Mouse (Mus musculus) embryonic facial prominence, embryonic 15.5 days (tissue): ENCODE data around the gene Itgav. TPM values are rescaled to one million over a fixed set of nuclear protein-coding genes. Genes with fewer than 3 reads are reported as not detected.

ENCODE experiments used
- ATAC-seq: fragments of 200-750 bp; cut with Nextera tagmentation; 2 replicates; pipeline ENCODE4 v1.8.0; 2017; ENCODE audit warnings: low read depth, moderate TSS enrichment; ENCODE audit not compliant: insufficient number of reproducible peaks, low FRiP score, low TSS enrichment
- H3K27ac ChIP-seq: fragments of 300-500 bp; sonication (generic); replicated peaks from 2 replicates; pipeline ENCODE4 v1.5.1; 2015; ENCODE audit warnings: mild to moderate bottlenecking, inconsistent platforms
- H3K27me3 ChIP-seq: fragments of 300-500 bp; sonication (generic); 2 replicates; pipeline ENCODE4 v1.6.1; 2015; ENCODE audit warnings: inconsistent platforms
- H3K36me3 ChIP-seq: fragments of 300-500 bp; sonication (generic); 2 replicates; pipeline ENCODE4 v1.6.1; 2015; ENCODE audit warnings: mild to moderate bottlenecking, inconsistent platforms
- H3K4me1 ChIP-seq: fragments of 300-500 bp; sonication (generic); 2 replicates; pipeline ENCODE4 v1.6.1; 2015; ENCODE audit warnings: inconsistent platforms
- H3K4me2 ChIP-seq: fragments of 300-500 bp; sonication (generic); replicated peaks from 2 replicates; pipeline ENCODE4 v1.6.1; 2015; ENCODE audit warnings: mild to moderate bottlenecking, inconsistent platforms
- H3K4me3 ChIP-seq: fragments of 300-500 bp; sonication (generic); replicated peaks from 2 replicates; pipeline ENCODE4 v1.5.1; 2015; ENCODE audit warnings: mild to moderate bottlenecking, inconsistent platforms
- H3K9ac ChIP-seq: fragments of 300-500 bp; sonication (generic); 2 replicates; pipeline ENCODE4 v1.6.1; 2015; ENCODE audit warnings: inconsistent platforms
- H3K9me3 ChIP-seq: fragments of 300-500 bp; sonication (generic); replicated peaks from 2 replicates; pipeline ENCODE4 v1.6.1; 2016; ENCODE audit warnings: inconsistent platforms
- WGBS: fragments of 180-500 bp; shearing (Covaris S2); methylation state at CpG from one replicate; pipeline ENCODE4 v1.1.7; 2015; 5-methylcytosine and 5-hydroxymethylcytosine counted together
- polyA plus RNA-seq: library from polyadenylated mRNA; unstranded; fragments of >200 nt; fragmentation: Nextera tagmentation; extraction: Ambion mirVana; gene quantifications from 2 replicates; pipeline ENCODE4 v1.2.1, GENCODE M21; 2015

Gene Itgav
- polyA plus RNA-seq, 1 experiment from 2014 or later, result 68.8 TPM

GRCm38 (mm10) chr2:83771155-83771812, 47.1 kb downstream of the Itgav start:
- ATAC-seq, result no peak
- WGBS, result 59% methylated on average over 7 of the region's 7 CpGs
- Histone ChIP-seq H3K9ac (no peak overlapping the region), H3K4me1 (no peaks in the 10 kb centered on the region), H3K9me3 (no peaks in the 10 kb centered on the region), H3K4me3 (no peak overlapping the region), H3K36me3 (peaks cover 47% of the 10 kb centered on the region), H3K4me2 (no peak overlapping the region), H3K27me3 (no peaks in the 10 kb centered on the region), H3K27ac (no peak overlapping the region)

- no peaks in the 10 kb centered on the region for H3K4me1 ChIP-seq
- WGBS, result 90% methylated on average over 20 of the region's 20 CpGs
- no peaks in the 10 kb centered on the region for H3K9me3 ChIP-seq
- H3K4me3 ChIP-seq, result no peak overlapping the region
- no peak overlapping the region for H3K27ac ChIP-seq
- H3K4me2 ChIP-seq, result no peak overlapping the region
- no peaks in the 10 kb centered on the region for H3K27me3 ChIP-seq
- no peak for ATAC-seq
- H3K36me3 ChIP-seq, result peaks cover 48% of the 10 kb centered on the region
- H3K9ac ChIP-seq, result no peak overlapping the region
Measured at GRCm38 (mm10) chr2:83791330-83792073, 67.3 kb downstream of the Itgav start.

GRCm38 (mm10) chr2:83792102-83792501, 67.9 kb downstream of the Itgav start:
- no peak overlapping the region for H3K4me3 ChIP-seq
- no peaks in the 10 kb centered on the region for H3K4me1 ChIP-seq
- no peaks in the 10 kb centered on the region for H3K27me3 ChIP-seq
- no peak overlapping the region for H3K4me2 ChIP-seq
- no peak for ATAC-seq
- H3K36me3 ChIP-seq, result peaks cover 52% of the 10 kb centered on the region
- no peak overlapping the region for H3K27ac ChIP-seq
- no peaks in the 10 kb centered on the region for H3K9me3 ChIP-seq
- WGBS, result 85% methylated on average over 4 of the region's 4 CpGs
- H3K9ac ChIP-seq, result no peak overlapping the region

- no peak for ATAC-seq
- Histone ChIP-seq H3K4me1 (no peaks in the 10 kb centered on the region), H3K36me3 (peaks cover 63% of the 10 kb centered on the region), H3K27me3 (no peaks in the 10 kb centered on the region), H3K9ac (no peak overlapping the region), H3K9me3 (no peaks in the 10 kb centered on the region), H3K4me3 (no peak overlapping the region), H3K4me2 (no peak overlapping the region), H3K27ac (no peak overlapping the region)
- 83% methylated on average over 4 of the region's 4 CpGs for WGBS
Measured at GRCm38 (mm10) chr2:83795766-83796165, 71.6 kb downstream of the Itgav start.

GRCm38 (mm10) chr2:83797902-83798497, 73.8 kb downstream of the Itgav start:
- Histone ChIP-seq H3K27ac (no peak overlapping the region), H3K4me1 (no peaks in the 10 kb centered on the region), H3K4me2 (no peak overlapping the region), H3K4me3 (no peak overlapping the region), H3K36me3 (peaks cover 61% of the 10 kb centered on the region), H3K27me3 (no peaks in the 10 kb centered on the region), H3K9me3 (no peaks in the 10 kb centered on the region), H3K9ac (no peak overlapping the region)
- 58% methylated on average over 9 of the region's 9 CpGs for WGBS
- no peak for ATAC-seq

GRCm38 (mm10) chr2:83812483-83813272, 88.5 kb downstream of the Itgav start, which contains the start of gene Fam171b:
Gene Fam171b, plus strand, starts transcription at chr2:83812636.
- H3K4me3 ChIP-seq, result peak within 1 kb of the TSS; percentile 77
- H3K4me1 ChIP-seq, result no peaks in the 10 kb centered on the region
- WGBS, result under 1% methylated on average over 62 of the region's 63 CpGs
- no peaks in the 10 kb centered on the region for H3K9me3 ChIP-seq
- H3K27me3 ChIP-seq, result no peaks in the 10 kb centered on the region
- H3K27ac ChIP-seq, result peak within 1 kb of the TSS; percentile 3; the same call in 1 of the 2 replicates
- peak within 1 kb of the TSS; percentile 72 for H3K9ac ChIP-seq
- no peaks in the 10 kb centered on the region for H3K36me3 ChIP-seq
- peak; percentile 89 for ATAC-seq
- peak within 1 kb of the TSS; percentile 64 for H3K4me2 ChIP-seq

GRCm38 (mm10) chr2:83813273-83813892, 89.2 kb downstream of the Itgav start:
- WGBS, result 9% methylated on average over 10 of the region's 10 CpGs
- Histone ChIP-seq H3K36me3 (no peaks in the 10 kb centered on the region), H3K4me1 (no peaks in the 10 kb centered on the region), H3K4me2 (peak overlapping the region; percentile 64), H3K27ac (no peak overlapping the region), H3K9me3 (no peaks in the 10 kb centered on the region), H3K9ac (no peak overlapping the region), H3K27me3 (no peaks in the 10 kb centered on the region), H3K4me3 (peak overlapping the region; percentile 77)
- ATAC-seq, result no peak

- no peaks in the 10 kb centered on the region for H3K9me3 ChIP-seq
- H3K4me1 ChIP-seq, result no peaks in the 10 kb centered on the region
- no peak overlapping the region for H3K27ac ChIP-seq
- H3K4me2 ChIP-seq, result peak overlapping the region; percentile 64
- no peak overlapping the region for H3K9ac ChIP-seq
- H3K36me3 ChIP-seq, result no peaks in the 10 kb centered on the region
- no peaks in the 10 kb centered on the region for H3K27me3 ChIP-seq
- no peak for ATAC-seq
- 31% methylated on average over 6 of the region's 6 CpGs for WGBS
- H3K4me3 ChIP-seq, result peak overlapping the region; percentile 77; the same call in 1 of the 2 replicates
Measured at GRCm38 (mm10) chr2:83814009-83814408, 89.8 kb downstream of the Itgav start.

GRCm38 (mm10) chr2:83816147-83816546, 92.0 kb downstream of the Itgav start:
- Histone ChIP-seq H3K27ac (no peak overlapping the region), H3K36me3 (no peaks in the 10 kb centered on the region), H3K9me3 (no peaks in the 10 kb centered on the region), H3K9ac (no peak overlapping the region), H3K4me1 (no peaks in the 10 kb centered on the region), H3K4me3 (no peak overlapping the region), H3K4me2 (no peak overlapping the region), H3K27me3 (no peaks in the 10 kb centered on the region)
- ATAC-seq, result no peak
- 42% methylated on average over 6 of the region's 6 CpGs for WGBS

- no peak for ATAC-seq
Measured at GRCm38 (mm10) chr2:83825161-83825560, 101.0 kb downstream of the Itgav start.

More at GRCm38 (mm10) chr2:83825161-83825560, 101.0 kb downstream of the Itgav start:
- H3K36me3 ChIP-seq, result no peaks in the 10 kb centered on the region
- H3K9me3 ChIP-seq, result no peaks in the 10 kb centered on the region
- no peak overlapping the region for H3K9ac ChIP-seq
- WGBS, result 57% methylated on average over 5 of the region's 5 CpGs
- H3K27ac ChIP-seq, result no peak overlapping the region
- H3K27me3 ChIP-seq, result no peaks in the 10 kb centered on the region
- no peaks in the 10 kb centered on the region for H3K4me1 ChIP-seq
- H3K4me2 ChIP-seq, result no peak overlapping the region
- no peak overlapping the region for H3K4me3 ChIP-seq
